Mouse (Mus musculus) lung, adult 18-20 months (tissue): ENCODE measurements around the gene Zfp462.
"Not testable (repeated sequence)": the region's sequence is repeated elsewhere in the genome, so short reads cannot be mapped to it uniquely, and the experiment has no call there.

ENCODE experiments used
- DNase-seq, 2 experiments: peaks; one replicate each; pipeline ENCODE4 v3.0.0; 2022; ENCODE audit warnings: mixed read lengths in 2 of 2

Gene Zfp462

DNA sequence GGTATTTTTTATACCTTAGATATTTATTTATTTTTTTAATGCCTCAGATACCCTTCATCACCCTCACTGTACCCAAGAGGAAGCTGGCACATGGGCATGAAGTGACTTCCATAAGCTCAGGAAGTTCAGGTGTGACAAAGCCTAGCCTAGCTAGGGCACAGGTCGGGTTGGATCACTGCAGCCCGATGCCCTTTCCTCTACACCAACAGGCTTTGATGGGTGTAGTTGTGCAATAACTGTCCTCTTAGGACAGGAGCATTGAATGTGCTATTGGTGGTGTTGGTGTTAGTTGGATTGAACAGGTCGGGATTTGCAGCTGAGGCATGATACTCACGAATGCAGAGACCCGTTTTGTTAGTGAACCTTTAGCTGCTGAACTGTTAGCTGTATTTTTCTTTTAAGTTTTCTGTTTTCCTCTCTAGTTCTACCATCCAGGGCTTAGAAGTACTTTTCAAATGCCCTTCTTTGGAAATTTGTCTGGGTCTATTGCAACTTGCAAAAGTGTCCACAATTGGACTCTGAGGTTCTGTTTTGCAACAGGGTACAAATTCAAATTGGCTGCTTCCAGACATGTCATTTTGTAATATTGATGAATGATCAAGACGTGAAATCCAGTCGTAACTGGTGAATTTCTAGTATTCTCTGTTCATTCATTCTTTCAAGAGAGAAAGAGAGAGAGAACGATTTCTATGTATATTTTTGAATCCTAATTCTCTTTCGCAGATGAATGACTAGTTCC, 9.0 kb downstream of the Zfp462 start:
- peak in 1 of 2 experiments; percentile 2 for DNase-seq

DNA sequence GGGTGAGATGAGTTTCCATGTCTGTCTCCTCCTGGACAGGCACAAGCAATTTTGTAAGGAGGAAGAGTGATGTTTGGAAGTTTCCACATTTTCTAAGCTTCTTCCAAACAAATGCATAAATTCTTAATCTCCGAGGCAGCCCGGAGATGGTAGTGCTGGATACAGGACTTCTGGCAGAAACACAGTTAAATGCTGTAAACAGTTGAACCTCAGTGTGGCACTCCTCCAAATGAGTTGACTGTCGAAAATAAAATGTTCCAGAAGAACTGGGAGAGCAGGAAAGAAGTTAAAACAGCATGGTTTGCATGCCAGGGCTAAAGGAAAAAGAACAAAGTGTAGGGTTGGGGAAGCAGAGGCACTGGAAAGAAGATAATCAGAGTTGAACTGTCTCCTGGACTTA, 9.6 kb downstream of the Zfp462 start:
- DNase-seq = peak in 1 of 2 experiments; percentile 6

DNA sequence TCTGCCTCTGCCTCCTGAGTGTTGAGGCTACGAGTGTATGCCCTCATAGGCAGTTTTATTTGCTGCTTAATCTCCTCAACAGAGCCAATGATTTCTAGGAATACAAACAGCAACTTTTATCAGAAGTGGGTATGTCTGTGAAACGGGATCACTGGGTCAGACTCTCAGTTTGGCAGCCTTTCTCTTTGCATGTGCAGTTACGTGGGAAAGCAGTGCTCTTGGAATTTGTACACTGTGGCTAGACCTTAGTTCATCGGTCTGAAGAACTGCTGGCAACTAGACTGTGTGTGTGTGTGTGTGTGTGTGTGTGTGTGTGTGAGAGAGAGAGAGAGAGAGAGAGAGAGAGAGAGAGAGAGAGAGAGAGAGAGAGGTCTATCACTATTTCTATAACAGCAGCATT, 15.9 kb downstream of the Zfp462 start:
- peak in 1 of 2 experiments; percentile 1 for DNase-seq

DNA sequence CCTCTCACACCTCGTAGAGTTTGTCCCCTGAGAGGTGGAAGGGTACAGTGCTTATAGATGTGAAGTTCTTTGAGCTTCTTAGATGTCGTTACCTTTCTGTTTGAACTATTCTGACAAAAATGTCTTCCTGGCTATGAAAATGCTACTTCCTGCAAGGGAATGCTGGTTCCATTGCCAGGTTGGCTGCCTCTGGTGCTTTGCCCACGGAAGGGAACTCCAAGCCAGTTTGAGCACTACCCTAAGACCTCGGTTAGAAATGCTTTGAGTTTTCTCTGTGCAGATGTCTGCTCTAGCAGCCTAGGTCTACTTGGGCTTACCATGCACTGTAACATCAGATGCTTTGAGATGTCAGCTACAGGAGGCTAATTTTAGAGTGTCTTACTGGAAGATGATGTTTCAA, 17.3 kb downstream of the Zfp462 start:
- peak in 1 of 2 experiments; percentile 1 for DNase-seq

DNA sequence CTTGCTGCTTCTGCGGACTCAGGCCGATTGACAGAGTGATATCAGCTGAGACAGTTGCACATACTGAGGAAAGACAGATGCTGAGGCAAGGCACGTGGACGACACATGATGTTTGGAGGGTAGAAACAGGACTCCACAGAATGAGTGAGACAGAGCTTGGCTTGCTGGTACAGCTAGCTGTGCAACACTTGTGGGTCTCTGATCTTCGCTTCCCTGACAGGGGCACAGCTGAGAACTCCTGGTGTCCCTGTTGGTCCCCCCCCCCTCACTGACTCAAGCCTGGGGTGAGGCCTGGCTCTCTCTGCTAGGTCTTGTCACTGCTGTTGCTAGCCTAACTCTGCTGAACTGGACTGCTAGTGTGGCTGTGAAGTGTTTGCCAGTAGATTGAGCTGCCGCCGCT, 18.7 kb downstream of the Zfp462 start:
- DNase-seq = peak in 1 of 2 experiments; percentile 2

DNA sequence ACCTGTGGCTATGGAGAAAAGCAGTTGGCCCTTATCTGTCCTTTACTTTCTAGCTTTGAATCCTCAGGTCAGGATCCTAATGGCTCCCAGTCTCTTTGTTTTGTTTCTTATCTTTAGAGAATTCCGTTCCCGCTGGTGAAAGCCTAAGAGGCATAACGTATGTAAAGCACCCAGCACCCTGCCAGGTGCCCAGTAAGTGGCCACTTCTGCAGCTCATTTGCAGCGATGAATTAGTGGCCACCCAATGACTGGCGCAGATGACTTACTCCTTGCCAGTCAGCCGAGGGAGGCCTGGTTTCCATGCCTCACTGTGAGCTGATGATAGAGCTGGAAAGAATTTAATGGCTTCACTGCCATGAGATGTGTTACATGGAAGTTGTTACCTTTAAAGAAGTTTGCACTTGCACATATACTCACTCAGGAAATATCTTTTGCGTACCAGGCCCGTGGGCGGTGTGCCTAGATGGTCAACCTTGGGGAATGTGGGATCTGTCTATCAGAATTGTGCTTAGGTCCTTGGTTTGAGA, 20.4 kb downstream of the Zfp462 start:
- peak; percentile 61 to 63 for DNase-seq

DNA sequence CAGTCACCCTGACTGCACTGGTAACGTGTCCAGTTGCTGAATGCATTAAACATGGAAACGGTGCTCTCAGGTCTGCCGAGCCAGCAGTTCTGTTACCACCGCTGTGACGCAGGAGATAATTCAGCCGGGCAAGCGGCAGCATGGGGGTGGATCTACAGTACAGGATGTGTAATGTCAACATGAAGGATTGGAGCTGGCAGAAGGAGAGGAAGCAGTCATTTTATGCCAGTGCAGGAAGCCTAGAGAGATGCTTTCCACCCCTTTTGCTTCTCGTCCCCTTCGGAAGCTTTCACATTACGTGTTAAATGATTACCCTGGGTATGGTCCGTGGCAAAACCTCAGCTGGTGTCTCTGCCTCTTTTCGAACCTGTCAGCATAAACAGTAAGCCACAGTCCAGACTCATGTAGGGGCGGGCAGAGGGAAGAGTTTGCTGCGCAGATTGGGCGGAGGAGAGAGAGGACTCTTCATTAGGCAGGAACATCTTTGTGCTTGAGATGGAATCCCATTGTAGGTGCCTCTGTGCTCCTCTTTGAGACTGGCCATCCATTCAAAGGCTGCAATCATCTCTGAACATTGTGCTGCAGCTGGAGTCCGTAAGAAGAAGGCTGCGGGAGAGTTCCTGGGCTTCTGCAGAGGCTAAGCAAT, 21.4 kb downstream of the Zfp462 start:
- peak; percentile 68 to 79 for DNase-seq

DNA sequence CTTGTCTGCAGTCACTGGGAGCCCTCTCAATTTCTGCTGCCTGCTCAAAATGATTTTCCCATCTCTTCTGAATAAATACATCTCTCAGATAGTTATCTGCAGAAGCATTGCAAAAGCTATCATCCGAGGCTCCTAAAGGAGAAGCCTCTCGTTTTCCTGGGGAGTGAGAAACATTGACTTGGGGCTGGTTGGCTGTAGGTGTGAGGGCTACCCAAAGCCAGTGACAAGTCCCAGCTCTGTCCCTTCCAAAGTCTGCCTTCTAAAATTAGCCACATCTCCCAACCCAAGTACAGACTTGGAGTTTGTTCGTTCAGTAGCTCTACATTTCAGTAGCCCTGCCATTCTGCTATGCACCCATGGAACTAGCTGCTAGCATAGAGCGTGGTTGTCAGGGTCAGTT, 22.3 kb downstream of the Zfp462 start:
- no peak for DNase-seq

DNA sequence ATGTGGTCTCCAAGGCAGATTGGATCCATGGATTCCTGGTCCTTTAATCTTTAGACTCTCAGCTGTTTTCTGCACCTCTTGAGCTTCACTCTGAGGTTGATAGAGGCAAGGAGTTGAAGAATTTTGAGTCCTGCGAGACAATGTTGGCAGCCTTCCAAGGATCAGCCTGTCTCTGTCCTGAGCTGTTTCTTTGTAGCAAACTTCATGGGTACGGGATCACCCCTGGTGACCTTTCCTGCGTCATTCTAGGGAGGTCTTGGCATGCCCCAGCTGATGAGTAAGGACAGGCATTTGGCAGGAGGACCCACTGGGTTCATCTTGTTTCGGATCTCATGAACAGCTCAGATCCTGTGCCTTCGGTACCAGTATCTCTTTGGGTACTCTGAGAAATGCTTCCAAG, 22.9 kb downstream of the Zfp462 start:
- DNase-seq = peak in 1 of 2 experiments; percentile 66

DNA sequence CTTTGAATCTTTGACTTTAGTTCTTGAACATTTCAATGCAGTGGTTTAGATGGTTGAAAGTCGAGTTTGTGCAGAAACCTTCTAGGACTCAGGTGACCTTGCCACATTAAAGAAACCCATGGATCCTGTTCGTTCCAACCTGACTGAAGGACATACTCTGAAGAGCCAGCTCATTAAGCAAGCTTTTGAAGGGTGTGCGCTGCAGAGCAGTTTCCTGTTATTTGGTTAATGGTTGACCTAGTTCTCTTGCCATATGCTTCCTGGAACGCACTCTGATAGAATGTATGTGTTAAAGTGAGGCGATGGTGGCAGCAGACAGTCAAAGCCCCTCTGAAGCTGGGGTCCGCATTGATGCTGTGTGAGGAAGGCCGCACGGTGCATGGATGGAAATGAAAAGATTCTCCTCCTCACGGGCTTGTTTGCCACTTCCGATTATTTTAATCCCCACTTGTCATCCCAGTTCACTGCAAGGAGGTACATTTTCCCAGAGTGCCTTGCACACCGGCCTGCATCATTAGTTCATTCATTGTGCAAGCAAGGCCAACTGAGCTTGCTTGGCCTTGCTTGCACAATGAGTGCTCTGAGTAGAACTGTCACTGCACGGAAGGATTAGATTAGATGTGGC, 24.9 kb downstream of the Zfp462 start:
- DNase-seq = no peak

DNA sequence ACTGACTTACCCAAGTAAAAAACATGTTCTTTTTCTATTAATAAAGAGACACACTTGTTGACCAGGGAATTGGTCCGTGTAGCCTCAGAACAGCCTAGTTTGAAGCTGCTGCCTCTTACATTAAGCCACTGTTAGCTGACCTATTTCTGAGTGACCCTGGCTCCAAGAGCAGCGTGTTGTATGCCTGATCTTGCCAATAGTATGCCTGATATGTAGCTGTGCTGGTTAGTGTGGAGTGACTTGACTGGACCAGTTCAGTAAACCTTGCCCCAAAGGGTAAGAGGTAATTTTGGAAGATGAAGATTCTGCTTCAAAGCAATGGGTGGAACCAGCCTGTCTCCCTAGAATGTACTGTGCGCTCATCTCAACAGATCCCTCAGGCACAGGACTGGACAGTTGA, 26.5 kb downstream of the Zfp462 start:
- no peak for DNase-seq

DNA sequence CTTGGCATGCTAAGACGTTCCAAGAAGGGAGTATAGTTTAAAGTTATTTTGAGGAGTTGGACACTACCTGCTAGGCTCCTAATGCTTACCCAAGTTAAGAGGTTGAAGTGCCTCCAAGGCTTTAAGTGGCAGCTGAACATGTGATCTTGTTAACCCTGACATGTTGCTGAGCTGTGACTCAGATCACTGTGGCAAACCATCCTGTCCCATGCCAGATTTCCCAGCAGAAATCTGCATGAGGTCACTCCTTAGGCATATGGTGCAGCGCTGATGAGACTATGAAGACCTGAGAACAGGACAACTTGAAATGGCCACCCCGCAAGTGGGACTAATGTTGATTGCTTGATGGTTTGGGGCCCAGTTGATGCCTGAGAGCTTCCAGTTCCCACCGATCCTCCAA, 27.2 kb downstream of the Zfp462 start:
- peak; percentile 37 to 70 for DNase-seq

DNA sequence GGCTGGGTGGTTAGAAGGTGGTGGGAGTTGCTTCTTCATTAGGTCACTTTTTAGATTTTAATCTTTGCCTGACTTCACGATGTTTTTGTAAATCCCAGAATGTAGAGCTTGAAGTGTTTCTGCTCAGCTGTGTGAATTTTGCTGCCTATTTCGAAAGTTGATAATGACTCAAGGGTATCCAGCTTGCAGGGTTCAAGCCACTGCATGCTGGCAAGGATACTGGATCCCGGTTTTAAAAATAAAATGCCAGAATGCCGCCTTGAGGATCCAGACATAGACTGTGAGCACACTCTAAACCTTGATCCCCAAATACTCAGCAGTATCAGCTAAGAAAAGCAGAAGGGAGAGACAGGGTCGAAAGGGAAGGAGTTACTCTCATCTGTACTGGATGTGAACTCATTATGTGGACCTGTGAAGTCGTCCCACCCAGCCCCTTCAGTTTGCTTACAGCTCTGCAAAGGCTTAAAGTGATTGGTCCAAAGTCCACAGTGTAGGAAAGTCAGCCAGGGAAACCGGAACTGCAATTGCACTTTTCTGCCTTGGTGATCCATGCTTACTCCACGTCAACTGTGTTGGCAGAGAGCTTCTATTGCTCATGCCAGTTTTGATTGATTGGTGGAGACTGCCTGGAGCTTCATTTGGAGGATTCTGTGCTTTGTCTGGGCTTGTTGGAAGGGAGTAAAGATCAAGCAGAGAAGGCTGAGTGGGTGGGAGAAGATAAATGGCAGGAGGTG, 28.1 kb downstream of the Zfp462 start:
- no peak for DNase-seq

DNA sequence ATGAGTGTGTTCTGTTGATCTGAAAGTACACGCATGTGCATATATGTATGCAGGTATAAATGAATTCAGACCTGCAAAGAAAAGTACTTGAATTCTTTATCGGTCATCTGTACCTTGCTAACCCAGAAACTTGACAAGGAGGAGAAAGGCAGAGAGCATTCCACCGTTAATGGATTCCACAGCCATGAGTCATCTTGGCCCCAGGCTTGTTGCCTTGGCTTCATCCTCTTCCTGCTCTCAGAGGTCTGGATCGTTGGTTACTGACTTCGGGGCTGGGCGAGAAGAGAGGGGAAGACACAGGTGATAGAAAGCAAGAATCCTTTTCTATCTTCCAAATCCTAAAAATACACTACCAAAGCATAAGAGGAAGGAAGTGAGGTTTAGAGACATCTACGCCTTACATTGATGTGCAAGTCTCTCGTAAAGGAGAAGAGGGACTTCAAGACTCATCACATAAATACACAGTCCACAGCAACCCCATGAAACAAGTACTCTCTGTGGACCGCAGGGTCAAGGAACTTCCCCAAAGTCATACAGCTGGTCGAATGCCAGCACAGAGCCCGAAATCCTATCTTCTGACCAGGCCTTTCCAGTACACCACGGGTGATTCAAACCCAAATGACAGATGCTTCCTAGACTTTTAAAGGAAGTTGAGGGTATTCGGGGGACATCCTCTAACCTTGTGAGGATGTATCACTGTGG, 35.1 kb downstream of the Zfp462 start:
- peak; percentile 76 to 82 for DNase-seq

DNA sequence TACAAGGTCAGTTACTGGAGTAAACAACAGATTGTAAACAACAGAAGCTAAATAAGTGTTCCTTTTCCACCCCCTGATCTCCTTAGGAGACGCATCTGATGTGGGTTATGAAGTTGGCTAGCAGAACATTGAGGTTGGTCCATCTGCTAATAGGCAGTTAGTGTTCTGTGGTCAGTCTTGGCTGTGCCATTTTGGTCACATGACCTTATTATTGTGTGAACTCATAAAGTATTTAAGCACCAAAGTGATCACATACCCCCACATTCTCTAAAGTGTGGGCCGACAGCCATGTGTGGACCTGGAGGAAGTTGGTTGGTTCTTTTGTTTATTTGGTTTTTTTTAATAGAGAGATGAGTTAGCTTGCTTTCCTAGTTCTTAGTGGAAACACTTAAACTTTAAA, 39.7 kb downstream of the Zfp462 start:
- no peak for DNase-seq

DNA sequence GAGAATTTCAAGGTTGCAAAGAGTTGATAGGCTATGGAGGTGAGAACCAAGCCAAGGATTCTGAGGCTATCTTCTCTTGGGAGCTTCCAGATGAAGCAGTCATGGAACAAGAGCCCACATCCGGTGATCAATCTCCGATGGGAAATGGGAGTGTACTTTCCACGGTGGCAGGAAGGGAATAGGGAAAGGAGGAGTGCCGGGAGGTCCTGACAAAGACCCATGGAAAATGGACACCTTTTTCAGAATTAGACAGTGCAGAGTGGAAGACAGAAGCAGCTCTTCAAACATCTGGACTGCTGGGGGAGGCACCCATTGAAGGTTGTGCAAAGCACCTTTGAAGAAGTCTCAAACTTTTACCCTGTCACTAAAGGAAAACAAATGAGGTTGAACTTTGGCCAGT, 41.8 kb downstream of the Zfp462 start:
- no peak for DNase-seq

DNA sequence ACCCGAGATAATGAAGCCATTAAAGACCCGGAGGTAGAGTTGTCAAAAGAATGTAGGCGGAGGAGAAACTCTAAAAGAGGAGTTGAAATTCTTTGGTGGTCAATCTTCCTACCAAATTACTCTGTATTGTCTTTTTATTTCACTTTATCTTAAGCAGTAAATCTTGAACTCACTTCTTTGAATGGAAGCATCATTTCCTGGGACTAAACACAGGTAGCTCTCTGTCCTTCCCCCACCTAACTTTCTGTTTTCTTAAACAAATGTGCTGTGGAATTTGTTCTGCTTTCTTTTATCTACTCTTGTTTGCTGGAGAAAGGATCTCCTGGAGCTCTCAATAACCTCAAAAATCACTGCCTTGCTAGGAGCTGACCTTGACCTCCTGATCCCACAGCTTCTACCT, 42.4 kb downstream of the Zfp462 start:
- no peak for DNase-seq

DNA sequence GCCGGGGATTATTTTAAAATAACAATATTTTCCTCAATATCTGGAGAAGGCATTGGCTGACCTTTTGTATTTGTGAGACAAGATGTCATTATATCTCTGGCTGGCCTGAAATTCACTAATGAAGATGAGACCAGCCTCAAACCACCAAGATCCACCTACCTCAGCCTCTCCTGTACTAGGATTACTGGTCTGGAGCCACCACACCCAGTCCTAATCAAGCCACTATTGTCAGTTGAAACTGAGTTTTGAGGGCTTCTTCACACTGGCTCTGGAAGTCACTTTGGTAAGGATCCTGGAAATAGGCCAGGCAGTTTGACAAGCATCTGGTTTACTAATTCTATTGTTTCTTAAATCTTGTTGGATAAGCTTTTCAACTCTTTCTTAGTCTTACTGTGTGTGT, 43.1 kb downstream of the Zfp462 start:
- no peak for DNase-seq

DNA sequence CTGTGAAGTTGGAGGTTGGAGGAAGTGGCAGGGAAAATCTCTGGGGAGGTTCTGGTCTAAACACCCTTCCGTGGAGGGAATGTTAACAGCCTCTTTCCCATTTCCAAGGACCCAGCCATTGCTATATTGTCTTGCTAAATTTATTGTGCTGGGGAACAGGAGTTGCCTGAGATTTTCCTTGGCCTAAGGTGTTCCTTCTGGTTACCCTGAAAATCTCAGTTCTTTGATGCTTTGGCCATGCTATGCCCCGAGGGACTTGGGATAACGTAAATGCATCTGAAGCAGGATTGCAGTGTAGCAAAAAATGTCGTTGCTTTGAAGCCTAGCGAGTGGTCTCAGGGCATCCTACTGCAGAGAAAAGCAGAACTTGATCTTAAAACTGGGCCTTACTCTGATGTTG, 47.1 kb downstream of the Zfp462 start:
- no peak for DNase-seq

DNA sequence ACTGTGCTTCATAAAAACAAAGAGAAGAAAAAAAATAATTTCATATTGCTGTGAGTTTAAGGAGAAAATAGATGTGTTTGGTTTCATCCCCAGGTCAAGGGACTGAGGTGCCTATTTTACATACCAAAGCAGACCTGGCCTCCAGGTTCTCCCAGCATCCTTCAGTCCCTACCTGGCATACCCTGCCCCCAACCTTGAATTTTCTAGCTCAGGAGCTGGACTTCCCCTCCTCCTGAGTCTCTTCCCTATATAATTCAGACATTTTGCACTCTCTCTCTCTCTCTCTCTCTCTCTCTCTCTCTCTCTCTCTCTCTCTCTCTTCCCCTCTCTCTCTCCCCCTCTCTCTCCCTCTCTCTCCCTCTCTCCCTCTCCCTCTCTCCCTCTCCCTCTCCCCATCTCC, 48.2 kb downstream of the Zfp462 start:
- not testable (repeated sequence) for DNase-seq

DNA sequence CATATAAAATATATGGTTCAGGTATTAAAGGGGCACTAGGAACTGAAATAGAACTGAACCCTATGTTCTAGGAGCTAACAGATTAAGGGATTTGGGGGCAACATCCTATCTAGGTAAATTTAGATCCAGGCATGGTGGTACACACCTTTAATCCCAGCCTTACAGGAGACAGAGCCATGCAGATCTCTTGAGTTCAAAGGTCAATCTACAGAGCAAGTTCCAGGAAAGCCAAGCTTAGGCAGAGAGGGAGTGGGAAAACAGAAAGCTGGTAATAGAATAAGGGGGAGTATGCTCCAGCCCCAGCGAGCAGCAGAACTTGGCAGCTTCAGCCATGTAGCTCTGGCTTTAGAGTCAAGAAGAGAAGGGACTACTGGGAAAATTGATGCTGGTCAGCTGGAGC, 50.4 kb downstream of the Zfp462 start:
- DNase-seq = no peak

DNA sequence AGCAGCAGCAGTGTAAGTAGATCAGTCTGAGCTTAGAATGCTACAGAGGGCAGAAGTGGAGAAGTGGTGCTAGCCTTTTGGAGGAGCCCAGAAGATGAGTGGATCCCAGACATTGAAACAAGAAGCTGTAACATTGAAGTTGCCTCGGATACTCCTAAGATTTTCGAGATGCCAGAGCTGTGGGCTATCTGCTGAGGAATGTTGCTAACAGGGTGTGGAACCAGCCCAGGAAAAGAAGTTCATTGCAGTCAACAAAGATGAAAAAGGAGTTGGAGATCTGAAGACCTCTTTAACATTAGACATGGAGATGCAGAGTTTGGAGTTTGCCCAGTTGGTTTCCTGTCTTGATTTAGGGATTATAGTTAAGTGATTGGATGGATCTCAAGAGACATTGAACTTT, 51.2 kb downstream of the Zfp462 start:
- DNase-seq = no peak
